Mouse (Mus musculus): ENCODE results near the gene Ahnak2. TPM values are rescaled to one million over a fixed set of nuclear protein-coding genes. Genes with fewer than 3 reads are reported as not detected.

Gene Ahnak2
- polyA plus RNA-seq, 1 experiment from 2014 or later, result 3.1 TPM

DNA sequence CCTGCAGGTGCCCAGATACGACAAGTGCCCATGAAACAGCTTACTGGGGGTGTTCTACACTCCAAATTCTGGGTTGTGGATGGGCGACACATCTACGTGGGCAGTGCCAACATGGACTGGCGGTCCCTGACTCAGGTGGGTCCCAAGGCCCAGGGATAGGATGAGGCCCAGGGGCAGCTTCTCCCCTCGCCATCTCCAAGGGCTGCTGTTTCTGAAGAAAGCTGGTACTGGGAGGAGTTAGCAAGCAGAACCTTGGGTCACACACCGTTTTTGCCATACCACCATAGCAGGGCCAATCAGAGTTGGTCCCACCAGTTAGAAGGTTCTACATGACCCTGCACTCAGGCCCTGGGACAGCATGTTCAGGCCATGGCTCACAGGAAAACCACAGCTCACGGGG, 37.5 kb downstream of the Ahnak2 start:
- H3K4me2 ChIP-seq (ENCODE audit: low read length), result no peak overlapping the region
- no peak overlapping the region for H3K27ac ChIP-seq (replicated peaks in 1 of 2; ENCODE audit: control insufficient read depth in 1 of 2, insufficient read depth in 1 of 2, low read depth in 2 of 2, low read length in 2 of 2)
- ATAC-seq (ENCODE audit: insufficient number of reproducible peaks, insufficient read depth, low FRiP score, low read depth), result no peak
- no peaks in the 10 kb centered on the region for H3K9me3 ChIP-seq (ENCODE audit: control insufficient read depth, low read length)
- 83% methylated on average over 7 of the region's 7 CpGs for WGBS
- H3K36me3 ChIP-seq (ENCODE audit: control insufficient read depth, insufficient read depth, low read length), result no peaks in the 10 kb centered on the region
- H3K9ac ChIP-seq (ENCODE audit: low read length), result no peak overlapping the region
- H3K4me1 ChIP-seq (ENCODE audit: control insufficient read depth in 2 of 2, insufficient read depth in 2 of 2, low read length in 2 of 2), result no peaks in the 10 kb centered on the region; a peak in 1 of 4 replicates
- no peaks in the 10 kb centered on the region for H3K27me3 ChIP-seq (ENCODE audit: control insufficient read depth, insufficient read depth, low read length)
- no peak overlapping the region for H3K4me3 ChIP-seq (ENCODE audit: control insufficient read depth in 1 of 2, insufficient read depth in 1 of 2, low read depth in 1 of 2, low read length in 2 of 2)

GRCm38 (mm10) chr12:112764141-112764540, 38.3 kb downstream of the Ahnak2 start:
- Histone ChIP-seq H3K4me1 (ENCODE audit: control insufficient read depth in 2 of 2, insufficient read depth in 2 of 2, low read length in 2 of 2) (no peaks in the 10 kb centered on the region; a peak in 1 of 4 replicates), H3K27ac (replicated peaks in 1 of 2; ENCODE audit: control insufficient read depth in 1 of 2, insufficient read depth in 1 of 2, low read depth in 2 of 2, low read length in 2 of 2) (no peak overlapping the region), H3K27me3 (ENCODE audit: control insufficient read depth, insufficient read depth, low read length) (no peaks in the 10 kb centered on the region), H3K4me3 (ENCODE audit: control insufficient read depth in 1 of 2, insufficient read depth in 1 of 2, low read depth in 1 of 2, low read length in 2 of 2) (no peak overlapping the region), H3K36me3 (ENCODE audit: control insufficient read depth, insufficient read depth, low read length) (no peaks in the 10 kb centered on the region), H3K4me2 (ENCODE audit: low read length) (no peak overlapping the region), H3K9me3 (ENCODE audit: control insufficient read depth, low read length) (no peaks in the 10 kb centered on the region), H3K9ac (ENCODE audit: low read length) (no peak overlapping the region)
- 56% methylated on average over 5 of the region's 5 CpGs for WGBS
- no peak for ATAC-seq (ENCODE audit: insufficient number of reproducible peaks, insufficient read depth, low FRiP score, low read depth)

- Histone ChIP-seq H3K27me3 (ENCODE audit: control insufficient read depth, insufficient read depth, low read length) (no peaks in the 10 kb centered on the region), H3K27ac (replicated peaks in 1 of 2; ENCODE audit: control insufficient read depth in 1 of 2, insufficient read depth in 1 of 2, low read depth in 2 of 2, low read length in 2 of 2) (no peak overlapping the region), H3K9ac (ENCODE audit: low read length) (no peak overlapping the region), H3K4me1 (ENCODE audit: control insufficient read depth in 2 of 2, insufficient read depth in 2 of 2, low read length in 2 of 2) (no peaks in the 10 kb centered on the region; a peak in 1 of 4 replicates), H3K9me3 (ENCODE audit: control insufficient read depth, low read length) (no peaks in the 10 kb centered on the region), H3K36me3 (ENCODE audit: control insufficient read depth, insufficient read depth, low read length) (no peaks in the 10 kb centered on the region), H3K4me2 (ENCODE audit: low read length) (no peak overlapping the region), H3K4me3 (ENCODE audit: control insufficient read depth in 1 of 2, insufficient read depth in 1 of 2, low read depth in 1 of 2, low read length in 2 of 2) (no peak overlapping the region)
- no peak for ATAC-seq (ENCODE audit: insufficient number of reproducible peaks, insufficient read depth, low FRiP score, low read depth)
- whole genome bisulfite sequencing, result 81% methylated on average over 4 of the region's 4 CpGs
These were observed 39.3 kb downstream of the Ahnak2 start for GRCm38 (mm10) chr12:112763176-112763575.

GRCm38 (mm10) chr12:112762018-112762417, 40.4 kb downstream of the Ahnak2 start:
- WGBS, result 73% methylated on average over 3 of the region's 3 CpGs
- H3K4me3 ChIP-seq (ENCODE audit: control insufficient read depth in 1 of 2, insufficient read depth in 1 of 2, low read depth in 1 of 2, low read length in 2 of 2), result no peak overlapping the region
- no peaks in the 10 kb centered on the region for H3K27me3 ChIP-seq (ENCODE audit: control insufficient read depth, insufficient read depth, low read length)
- no peak overlapping the region for H3K27ac ChIP-seq (replicated peaks in 1 of 2; ENCODE audit: control insufficient read depth in 1 of 2, insufficient read depth in 1 of 2, low read depth in 2 of 2, low read length in 2 of 2)
- H3K9ac ChIP-seq (ENCODE audit: low read length), result no peak overlapping the region
- no peaks in the 10 kb centered on the region for H3K9me3 ChIP-seq (ENCODE audit: control insufficient read depth, low read length)
- no peaks in the 10 kb centered on the region for H3K36me3 ChIP-seq (ENCODE audit: control insufficient read depth, insufficient read depth, low read length)
- no peaks in the 10 kb centered on the region; a peak in 1 of 4 replicates for H3K4me1 ChIP-seq (ENCODE audit: control insufficient read depth in 2 of 2, insufficient read depth in 2 of 2, low read length in 2 of 2)
- ATAC-seq (ENCODE audit: insufficient number of reproducible peaks, insufficient read depth, low FRiP score, low read depth), result no peak
- no peak overlapping the region for H3K4me2 ChIP-seq (ENCODE audit: low read length)

DNA sequence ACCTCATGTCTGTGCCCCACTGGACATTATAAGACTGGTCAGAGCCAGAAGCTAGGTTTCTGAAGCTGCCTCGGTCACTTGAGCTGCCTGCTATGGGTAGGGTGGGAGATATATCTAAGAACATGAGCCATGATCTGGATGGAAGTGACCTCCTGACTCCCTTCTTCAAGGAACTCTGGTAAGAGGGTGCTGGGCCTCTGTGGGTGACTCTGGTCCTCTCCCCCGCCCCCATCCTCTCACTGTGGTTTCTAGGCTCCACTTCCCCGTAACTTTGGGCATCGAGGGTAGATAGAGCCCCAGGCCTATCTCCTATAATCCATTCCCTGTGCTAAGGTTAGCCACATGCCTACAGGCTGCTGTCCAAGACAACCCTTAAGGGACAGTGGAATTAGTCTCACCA, 41.0 kb downstream of the Ahnak2 start:
- Histone ChIP-seq H3K9me3 (ENCODE audit: control insufficient read depth, low read length) (no peaks in the 10 kb centered on the region), H3K36me3 (ENCODE audit: control insufficient read depth, insufficient read depth, low read length) (no peaks in the 10 kb centered on the region), H3K4me2 (ENCODE audit: low read length) (no peak overlapping the region), H3K27me3 (ENCODE audit: control insufficient read depth, insufficient read depth, low read length) (no peaks in the 10 kb centered on the region), H3K27ac (replicated peaks in 1 of 2; ENCODE audit: control insufficient read depth in 1 of 2, insufficient read depth in 1 of 2, low read depth in 2 of 2, low read length in 2 of 2) (no peak overlapping the region), H3K9ac (ENCODE audit: low read length) (no peak overlapping the region), H3K4me3 (ENCODE audit: control insufficient read depth in 1 of 2, insufficient read depth in 1 of 2, low read depth in 1 of 2, low read length in 2 of 2) (no peak overlapping the region), H3K4me1 (ENCODE audit: control insufficient read depth in 2 of 2, insufficient read depth in 2 of 2, low read length in 2 of 2) (no peaks in the 10 kb centered on the region; a peak in 1 of 4 replicates)
- ATAC-seq (ENCODE audit: insufficient number of reproducible peaks, insufficient read depth, low FRiP score, low read depth), result no peak
- 85% methylated on average over 4 of the region's 4 CpGs for WGBS

- no peak for ATAC-seq (ENCODE audit: insufficient number of reproducible peaks, insufficient read depth, low FRiP score, low read depth)
- no peak within 1 kb of the TSS for H3K4me3 ChIP-seq (ENCODE audit: control insufficient read depth in 1 of 2, insufficient read depth in 1 of 2, low read depth in 1 of 2, low read length in 2 of 2)
- H3K27me3 ChIP-seq (ENCODE audit: control insufficient read depth, insufficient read depth, low read length), result no peaks in the 10 kb centered on the region
- no peaks in the 10 kb centered on the region for H3K36me3 ChIP-seq (ENCODE audit: control insufficient read depth, insufficient read depth, low read length)
- WGBS, result 42% methylated on average over 4 of the region's 4 CpGs
- H3K9ac ChIP-seq (ENCODE audit: low read length), result no peak within 1 kb of the TSS
- H3K4me2 ChIP-seq (ENCODE audit: low read length), result no peak within 1 kb of the TSS
- H3K27ac ChIP-seq (replicated peaks in 1 of 2; ENCODE audit: control insufficient read depth in 1 of 2, insufficient read depth in 1 of 2, low read depth in 2 of 2, low read length in 2 of 2), result no peak within 1 kb of the TSS
- no peaks in the 10 kb centered on the region for H3K9me3 ChIP-seq (ENCODE audit: control insufficient read depth, low read length)
- no peaks in the 10 kb centered on the region; a peak in 1 of 4 replicates for H3K4me1 ChIP-seq (ENCODE audit: control insufficient read depth in 2 of 2, insufficient read depth in 2 of 2, low read length in 2 of 2)
These were observed 42.1 kb downstream of the Ahnak2 start, which contains the start of gene Pld4 for GRCm38 (mm10) chr12:112760154-112760926. Gene Pld4, plus strand, starts transcription at chr12:112760655.

GRCm38 (mm10) chr12:112759471-112759870, 43.0 kb downstream of the Ahnak2 start:
- no peak overlapping the region for H3K27ac ChIP-seq (replicated peaks in 1 of 2; ENCODE audit: control insufficient read depth in 1 of 2, insufficient read depth in 1 of 2, low read depth in 2 of 2, low read length in 2 of 2)
- no peaks in the 10 kb centered on the region for H3K36me3 ChIP-seq (ENCODE audit: control insufficient read depth, insufficient read depth, low read length)
- ATAC-seq (ENCODE audit: insufficient number of reproducible peaks, insufficient read depth, low FRiP score, low read depth), result no peak
- H3K9me3 ChIP-seq (ENCODE audit: control insufficient read depth, low read length), result no peaks in the 10 kb centered on the region
- H3K9ac ChIP-seq (ENCODE audit: low read length), result no peak overlapping the region
- H3K4me1 ChIP-seq (ENCODE audit: control insufficient read depth in 2 of 2, insufficient read depth in 2 of 2, low read length in 2 of 2), result no peaks in the 10 kb centered on the region; a peak in 1 of 4 replicates
- no peak overlapping the region for H3K4me2 ChIP-seq (ENCODE audit: low read length)
- H3K27me3 ChIP-seq (ENCODE audit: control insufficient read depth, insufficient read depth, low read length), result no peaks in the 10 kb centered on the region
- H3K4me3 ChIP-seq (ENCODE audit: control insufficient read depth in 1 of 2, insufficient read depth in 1 of 2, low read depth in 1 of 2, low read length in 2 of 2), result no peak overlapping the region
- 81% methylated on average over 3 of the region's 3 CpGs for WGBS

DNA sequence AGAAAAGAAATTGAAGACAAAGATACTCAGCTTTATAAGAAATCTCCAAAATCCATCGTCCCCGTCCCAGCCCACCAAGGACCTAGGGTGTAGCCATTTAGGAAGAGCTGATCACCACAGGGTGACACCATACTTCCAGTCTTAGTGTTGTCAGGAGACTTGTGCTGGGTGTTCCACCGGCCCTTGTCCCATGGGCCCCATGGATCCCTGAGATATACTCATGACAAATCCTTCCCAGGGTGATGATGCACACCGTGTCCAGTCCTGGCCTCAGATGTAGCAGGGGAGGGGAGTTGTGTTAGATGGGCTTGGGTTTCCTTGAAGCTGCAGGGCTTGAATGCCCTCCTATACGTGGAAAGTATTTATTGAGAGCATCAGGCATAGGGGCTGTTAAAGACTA, 44.6 kb downstream of the Ahnak2 start:
- H3K4me1 ChIP-seq (ENCODE audit: control insufficient read depth in 2 of 2, insufficient read depth in 2 of 2, low read length in 2 of 2), result no peaks in the 10 kb centered on the region
- H3K36me3 ChIP-seq (ENCODE audit: control insufficient read depth, insufficient read depth, low read length), result no peaks in the 10 kb centered on the region
- no peak overlapping the region for H3K4me2 ChIP-seq (ENCODE audit: low read length)
- no peak overlapping the region for H3K4me3 ChIP-seq (ENCODE audit: control insufficient read depth in 1 of 2, insufficient read depth in 1 of 2, low read depth in 1 of 2, low read length in 2 of 2)
- H3K9ac ChIP-seq (ENCODE audit: low read length), result no peak overlapping the region
- H3K27ac ChIP-seq (replicated peaks in 1 of 2; ENCODE audit: control insufficient read depth in 1 of 2, insufficient read depth in 1 of 2, low read depth in 2 of 2, low read length in 2 of 2), result no peak overlapping the region
- WGBS, result 80% methylated on average over 5 of the region's 5 CpGs
- no peaks in the 10 kb centered on the region for H3K27me3 ChIP-seq (ENCODE audit: control insufficient read depth, insufficient read depth, low read length)
- ATAC-seq (ENCODE audit: insufficient number of reproducible peaks, insufficient read depth, low FRiP score, low read depth), result no peak
- no peaks in the 10 kb centered on the region for H3K9me3 ChIP-seq (ENCODE audit: control insufficient read depth, low read length)
